Mouse (Mus musculus) MEL (cell line): Measurements from ENCODE around the gene Mdc1. TPM values are rescaled to one million over a fixed set of nuclear protein-coding genes. Genes with fewer than 3 reads are reported as not detected.
A peak's percentile ranks its signal among the peaks of the same experiment; 100 is the strongest.

Experiments used
- DNase-seq: peaks from one replicate; pipeline ENCODE4 v3.0.0; 2011; ENCODE audit warnings: low read depth, low spot score
- H3K27ac ChIP-seq: 2 replicates; pipeline ENCODE4 v1.5.1; 2012; ENCODE audit warnings: low read depth, mild to moderate bottlenecking, control low read depth, low read length, moderate library complexity; ENCODE audit not compliant: control insufficient read depth
- H3K27me3 ChIP-seq, 2 experiments: fragments of 150-350 bp in 1 of 2; sonication (generic) in 1 of 2; 2 replicates each; pipeline ENCODE4 v1.6.1; 2012; ENCODE audit warnings: low read length in 2 of 2, mild to moderate bottlenecking in 2 of 2, improper control_type of control experiment in 1 of 2, moderate library complexity in 1 of 2; ENCODE audit not compliant: insufficient read depth in 2 of 2, control insufficient read depth in 1 of 2
- H3K36me3 ChIP-seq, 2 experiments: 2 replicates each; pipeline ENCODE4 v1.6.1; 2012 to 2014; ENCODE audit warnings: low read length in 2 of 2, improper control_type of control experiment in 1 of 2, inconsistent platforms in 1 of 2, mild to moderate bottlenecking in 1 of 2; ENCODE audit not compliant: insufficient read depth in 2 of 2, control insufficient read depth in 1 of 2
- H3K4me1 ChIP-seq, 2 experiments: fragments of 150-350 bp in 1 of 2; sonication (generic) in 1 of 2; 2 replicates each; pipeline ENCODE4 v1.6.1; 2012; ENCODE audit warnings: low read length in 2 of 2, improper control_type of control experiment in 1 of 2, mild to moderate bottlenecking in 1 of 2; ENCODE audit not compliant: insufficient read depth in 2 of 2, control insufficient read depth in 1 of 2
- H3K4me3 ChIP-seq, 2 experiments: fragments of 150-350 bp in 1 of 2; sonication (generic) in 1 of 2; 2 replicates each; pipeline ENCODE4 v1.5.1; 2012; ENCODE audit warnings: low read depth in 2 of 2, low read length in 2 of 2, mild to moderate bottlenecking in 2 of 2, moderate library complexity in 2 of 2, control low read depth in 1 of 2, improper control_type of control experiment in 1 of 2; ENCODE audit not compliant: control insufficient read depth in 1 of 2, insufficient read depth in 1 of 2
- H3K79me2 ChIP-seq: 2 replicates; pipeline ENCODE4 v1.6.1; 2012; ENCODE audit warnings: mild to moderate bottlenecking, low read length, moderate library complexity; ENCODE audit not compliant: control insufficient read depth, poor library complexity, insufficient read depth
- H3K9ac ChIP-seq: 2 replicates; pipeline ENCODE4 v1.6.1; 2012; ENCODE audit warnings: low read depth, mild to moderate bottlenecking, control low read depth, low read length, moderate library complexity; ENCODE audit not compliant: control insufficient read depth, poor library complexity, severe bottlenecking
- H3K9me3 ChIP-seq: fragments of 150-350 bp; sonication (generic); replicated peaks from 2 replicates; pipeline ENCODE4 v1.6.1; 2012; ENCODE audit warnings: mild to moderate bottlenecking, low read length, improper control_type of control experiment, moderate library complexity; ENCODE audit not compliant: insufficient read depth
- BHLHE40 ChIP-seq: IDR thresholded peaks from 2 replicates; pipeline ENCODE4 v1.6.1; 2012; ENCODE audit warnings: low read depth, mild to moderate bottlenecking, inconsistent platforms, low read length, improper control_type of control experiment, borderline replicate concordance
- CHD1 ChIP-seq: IDR thresholded peaks from 2 replicates; pipeline ENCODE4 v1.6.1; 2012; ENCODE audit warnings: low read depth, mild to moderate bottlenecking, inconsistent platforms, low read length, improper control_type of control experiment
- CHD2 ChIP-seq: IDR thresholded peaks from 2 replicates; pipeline ENCODE4 v1.6.1; 2011; ENCODE audit warnings: low read length, improper control_type of control experiment
- E2F4 ChIP-seq: IDR thresholded peaks from 2 replicates; pipeline ENCODE4 v1.6.1; 2011; ENCODE audit warnings: low read depth, low read length, improper control_type of control experiment, borderline replicate concordance
- ELF1 ChIP-seq: IDR thresholded peaks from 2 replicates; pipeline ENCODE4 v1.6.1; 2014; ENCODE audit warnings: low read depth, mild to moderate bottlenecking, inconsistent platforms, low read length, improper control_type of control experiment, moderate library complexity
- GABPA ChIP-seq: IDR thresholded peaks from 2 replicates; pipeline ENCODE4 v1.6.1; 2012; ENCODE audit warnings: low read depth, mild to moderate bottlenecking, inconsistent platforms, low read length, improper control_type of control experiment, moderate library complexity
- GATA1 ChIP-seq: IDR thresholded peaks from 2 replicates; pipeline ENCODE4 v1.6.1; 2011; ENCODE audit warnings: low read depth, low read length, improper control_type of control experiment
- HCFC1 ChIP-seq: IDR thresholded peaks from 2 replicates; pipeline ENCODE4 v1.6.1; 2012; ENCODE audit warnings: low read depth, mild to moderate bottlenecking, inconsistent platforms, low read length, improper control_type of control experiment, moderate library complexity
- JUND ChIP-seq: IDR thresholded peaks from 2 replicates; pipeline ENCODE4 v1.6.1; 2011; ENCODE audit warnings: low read depth, mild to moderate bottlenecking, improper control_type of control experiment, low read length
- MAFK ChIP-seq: IDR thresholded peaks from 2 replicates; pipeline ENCODE4 v1.6.1; 2011; ENCODE audit warnings: low read depth, mild to moderate bottlenecking, low read length, improper control_type of control experiment, borderline replicate concordance
- MAX ChIP-seq: IDR thresholded peaks from 2 replicates; pipeline ENCODE4 v1.6.1; 2011; ENCODE audit warnings: low read length, improper control_type of control experiment
- MAZ ChIP-seq: IDR thresholded peaks from 2 replicates; pipeline ENCODE4 v1.6.1; 2012; ENCODE audit warnings: low read depth, mild to moderate bottlenecking, inconsistent platforms, low read length, improper control_type of control experiment
- MEF2A ChIP-seq: IDR thresholded peaks from 2 replicates; pipeline ENCODE4 v1.6.1; 2014; ENCODE audit warnings: low read depth, mild to moderate bottlenecking, inconsistent platforms, low read length, improper control_type of control experiment; ENCODE audit not compliant: poor library complexity, insufficient replicate concordance, severe bottlenecking; ENCODE audit errors: extremely low read depth
- MYB ChIP-seq: IDR thresholded peaks from 2 replicates; pipeline ENCODE4 v1.6.1; 2011; ENCODE audit warnings: mild to moderate bottlenecking, low read depth, low read length, improper control_type of control experiment
- MYC ChIP-seq: IDR thresholded peaks from 2 replicates; pipeline ENCODE4 v1.6.1; 2011; ENCODE audit warnings: low read depth, mild to moderate bottlenecking, low read length, improper control_type of control experiment, moderate library complexity
- NELFE ChIP-seq: IDR thresholded peaks from 2 replicates; pipeline ENCODE4 v1.6.1; 2011; ENCODE audit warnings: low read depth, low read length, improper control_type of control experiment
- NRF1 ChIP-seq: IDR thresholded peaks from 2 replicates; pipeline ENCODE4 v1.6.1; 2014; ENCODE audit warnings: low read depth, mild to moderate bottlenecking, inconsistent platforms, low read length, improper control_type of control experiment, moderate library complexity; ENCODE audit not compliant: poor library complexity, insufficient read depth, severe bottlenecking
- POLR2A ChIP-seq, 2 experiments: IDR thresholded peaks; 2 replicates each; pipeline ENCODE4 v1.6.1; 2011 to 2012; ENCODE audit warnings: low read length in 2 of 2, mild to moderate bottlenecking in 2 of 2, control low read depth in 1 of 2, improper control_type of control experiment in 1 of 2, low read depth in 1 of 2, moderate library complexity in 1 of 2; ENCODE audit not compliant: control insufficient read depth in 1 of 2, insufficient read depth in 1 of 2, poor library complexity in 1 of 2
- RAD21 ChIP-seq: IDR thresholded peaks from 2 replicates; pipeline ENCODE4 v1.6.1; 2011; ENCODE audit warnings: mild to moderate bottlenecking, low read depth, low read length, improper control_type of control experiment
- RCOR1 ChIP-seq: IDR thresholded peaks from 2 replicates; pipeline ENCODE4 v1.6.1; 2012; ENCODE audit warnings: low read depth, mild to moderate bottlenecking, inconsistent platforms, low read length, improper control_type of control experiment
- SMC3 ChIP-seq: IDR thresholded peaks from 2 replicates; pipeline ENCODE4 v1.6.1; 2011; ENCODE audit warnings: low read depth, low read length, improper control_type of control experiment
- TAL1 ChIP-seq: IDR thresholded peaks from 2 replicates; pipeline ENCODE4 v1.6.1; 2012; ENCODE audit warnings: mild to moderate bottlenecking, inconsistent platforms, low read length, moderate library complexity, mixed read lengths
- TBP ChIP-seq: IDR thresholded peaks from 2 replicates; pipeline ENCODE4 v1.8.0; 2011; ENCODE audit warnings: low read depth, low read length, improper control_type of control experiment
- TCF12 ChIP-seq: IDR thresholded peaks from 2 replicates; pipeline ENCODE4 v1.6.1; 2014; ENCODE audit warnings: low read depth, mild to moderate bottlenecking, inconsistent platforms, low read length, improper control_type of control experiment, moderate library complexity
- UBTF ChIP-seq: IDR thresholded peaks from 2 replicates; pipeline ENCODE4 v1.6.1; 2012; ENCODE audit warnings: low read depth, mild to moderate bottlenecking, inconsistent platforms, low read length, improper control_type of control experiment, moderate library complexity, borderline replicate concordance; ENCODE audit not compliant: insufficient read depth
- USF2 ChIP-seq, 2 experiments: IDR thresholded peaks; 2 replicates each; pipeline ENCODE4 v1.6.1; 2011 to 2012; ENCODE audit warnings: improper control_type of control experiment in 2 of 2, low read length in 2 of 2, borderline replicate concordance in 1 of 2, inconsistent platforms in 1 of 2, low read depth in 1 of 2, mild to moderate bottlenecking in 1 of 2; ENCODE audit not compliant: insufficient read depth in 1 of 2
- ZC3H11A ChIP-seq: IDR thresholded peaks from 2 replicates; pipeline ENCODE4 v1.6.1; 2012; ENCODE audit warnings: low read depth, mild to moderate bottlenecking, inconsistent platforms, low read length, improper control_type of control experiment
- ZKSCAN1 ChIP-seq: IDR thresholded peaks from 2 replicates; pipeline ENCODE4 v1.6.1; 2012; ENCODE audit warnings: low read depth, mild to moderate bottlenecking, inconsistent platforms, low read length, improper control_type of control experiment, moderate library complexity
- ZNF384 ChIP-seq: IDR thresholded peaks from 2 replicates; pipeline ENCODE4 v1.6.1; 2012; ENCODE audit warnings: low read depth, mild to moderate bottlenecking, inconsistent platforms, low read length, improper control_type of control experiment
- polyA plus RNA-seq, 2 experiments: library from polyadenylated mRNA; stranded (reverse) in 1 of 2; unstranded in 1 of 2; fragments of >175 nt in 1 of 2; fragments of >200 nt in 1 of 2; gene quantifications; 2 replicates each; pipeline versions ENCODE4 v1.2.1 to v1.2.4; 2012; ENCODE audit warnings: low replicate concordance in 2 of 2, low read depth in 1 of 2; ENCODE audit not compliant: insufficient read length in 2 of 2, insufficient read depth in 1 of 2, missing spikeins in 1 of 2
- total RNA-seq: library from RNA; depleted of rRNA; stranded (reverse); fragments of 300-350 nt; gene quantifications from 2 replicates; pipeline ENCODE4 v1.2.3, GENCODE M21; 2012

The Mdc1 gene
- total and polyA plus RNA-seq, 3 experiments: 15.0 to 77.9 (median 46.6) TPM

DNA sequence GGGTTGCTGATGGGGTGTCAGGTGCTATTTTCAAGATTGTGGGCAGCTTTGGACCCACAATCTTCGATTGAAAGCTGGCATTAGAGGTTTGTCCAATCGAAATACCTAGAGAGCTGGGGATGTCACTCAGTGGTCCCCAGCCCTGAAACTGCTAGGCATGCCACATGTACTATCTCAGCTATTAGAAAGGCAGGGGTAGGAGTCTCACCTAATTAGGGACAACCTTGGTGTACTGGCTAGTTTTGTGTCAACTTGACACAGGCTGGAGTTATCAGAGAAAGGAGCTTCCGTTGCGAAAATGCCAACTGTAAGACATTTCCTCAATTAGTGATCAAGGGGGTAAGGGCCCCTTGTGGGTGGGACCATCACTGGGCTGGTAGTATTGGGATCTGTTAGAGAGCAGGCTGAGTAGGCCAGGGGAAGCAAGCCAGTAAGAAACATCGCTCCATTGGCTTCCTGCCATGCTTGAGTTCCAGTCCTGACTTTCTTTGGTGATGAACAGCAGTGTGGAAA is 8.0 kb upstream of the Mdc1 start (continued):
- TF ChIP-seq E2F4: no peak
- no peak for TF ChIP-seq MAFK
- TF ChIP-seq ZC3H11A: no peak
- TF ChIP-seq CHD1: no peak
- no peak for TF ChIP-seq GABPA
- TF ChIP-seq ZKSCAN1: no peak
- no peak for TF ChIP-seq UBTF
- TF ChIP-seq MYC: no peak
- TF ChIP-seq HCFC1: no peak
- TF ChIP-seq RCOR1: no peak

DNA sequence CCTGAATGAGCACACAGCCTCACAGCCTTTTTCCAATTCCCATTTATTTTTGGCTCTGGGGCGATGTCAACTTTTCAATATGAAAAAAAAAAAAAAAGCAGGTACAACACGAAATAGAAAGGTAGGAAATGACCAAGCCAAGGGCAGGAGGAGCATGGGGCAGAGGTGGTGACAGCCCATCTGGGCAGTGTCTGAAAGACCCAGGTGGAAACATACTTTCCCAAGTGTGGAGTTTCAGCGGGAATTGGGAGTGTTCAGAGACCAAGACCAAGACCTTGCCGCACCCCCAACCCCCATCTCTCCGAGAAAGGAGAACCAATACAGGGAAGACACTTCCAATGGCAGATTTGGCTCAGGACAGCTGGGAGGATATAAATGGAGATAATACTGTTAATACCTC is 7.4 kb upstream of the Mdc1 start:
- H3K4me3 ChIP-seq: no peak overlapping the region
- no peaks in the 10 kb centered on the region for H3K9me3 ChIP-seq
- H3K27me3 ChIP-seq: no peaks in the 10 kb centered on the region
- H3K36me3 ChIP-seq: peaks cover 11 to 33% of the 10 kb centered on the region in 2 experiments
- peak; percentile 60 for DNase-seq
- H3K9ac ChIP-seq: peak overlapping the region; percentile 99
- H3K79me2 ChIP-seq: peaks cover 34% of the 10 kb centered on the region
- H3K27ac ChIP-seq: peak overlapping the region; percentile 78
- H3K4me1 ChIP-seq: peaks cover 0 to 38% of the 10 kb centered on the region in 2 experiments; a peak in 3 of 4 replicates
- TF ChIP-seq NRF1 (no peak), HCFC1 (no peak), MYB (no peak), ZKSCAN1 (no peak), RAD21 (no peak), GABPA (no peak), BHLHE40 (no peak), USF2 (IDR thresholded peaks at IDR 0.05; ENCODE audit: borderline replicate concordance in 1 of 2, insufficient read depth in 1 of 2, low read depth in 1 of 2, low read length in 2 of 2) (no peak), ELF1 (no peak), CHD1 (no peak), NELFE (no peak), TBP (no peak), MYC (no peak), MAX (no peak), JUND (no peak), TAL1 (peak; percentile 44), MEF2A (no peak), TCF12 (no peak), POLR2A (IDR thresholded peaks at IDR 0.05; ENCODE audit: control insufficient read depth in 1 of 2, insufficient read depth in 1 of 2, low read depth in 1 of 2, low read length in 2 of 2, poor library complexity in 1 of 2) (peak in 1 of 2 experiments; percentile 51; a peak in 2 of 4 replicates), GATA1 (0 out of 2 replicates have a peak, but pooled peaks have one; percentile 10), ZNF384 (no peak), SMC3 (no peak), CHD2 (no peak), MAFK (no peak), MAZ (no peak)
